Mouse (Mus musculus): Measurements from ENCODE around the gene Cbfa2t3. TPM values are rescaled to one million over a fixed set of nuclear protein-coding genes. Genes with fewer than 3 reads are reported as not detected.

The Cbfa2t3 gene
- total RNA-seq (2021), result 10 to 100 TPM; 18.5 to 25.3 TPM

DNA sequence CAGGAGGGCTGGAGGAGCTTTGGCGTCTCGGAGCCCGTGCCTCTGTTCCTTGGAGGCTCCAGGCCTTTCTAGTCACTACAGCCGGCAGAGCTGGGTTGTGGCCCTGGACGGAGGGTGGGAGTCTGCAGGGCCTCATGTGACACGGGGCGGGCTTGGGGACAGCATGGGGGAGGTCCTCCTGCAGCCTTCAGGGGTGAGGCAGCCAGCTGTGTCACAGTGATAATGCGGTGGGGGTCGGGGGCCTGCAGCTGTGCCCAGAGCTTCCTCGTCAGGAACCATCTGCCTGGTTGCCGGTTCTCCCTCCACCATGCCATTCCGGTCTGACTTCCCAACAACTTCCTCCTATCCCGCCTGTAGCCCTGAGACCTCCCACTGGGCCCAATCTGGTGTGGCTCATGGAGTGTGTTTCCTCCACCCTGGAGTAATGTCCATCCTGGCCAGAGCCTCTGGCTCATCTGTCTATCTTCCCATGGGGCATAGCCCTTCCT lies at the start of gene Cbfa2t3:
TSS of gene Cbfa2t3 (minus strand) at position 105 of the 488 bp plus-strand sequence.
- intact Hi-C loops (cut with DNase I), result no loop called here
- peak; percentile 48 for DNase-seq (ENCODE audit: low spot score)

DNA sequence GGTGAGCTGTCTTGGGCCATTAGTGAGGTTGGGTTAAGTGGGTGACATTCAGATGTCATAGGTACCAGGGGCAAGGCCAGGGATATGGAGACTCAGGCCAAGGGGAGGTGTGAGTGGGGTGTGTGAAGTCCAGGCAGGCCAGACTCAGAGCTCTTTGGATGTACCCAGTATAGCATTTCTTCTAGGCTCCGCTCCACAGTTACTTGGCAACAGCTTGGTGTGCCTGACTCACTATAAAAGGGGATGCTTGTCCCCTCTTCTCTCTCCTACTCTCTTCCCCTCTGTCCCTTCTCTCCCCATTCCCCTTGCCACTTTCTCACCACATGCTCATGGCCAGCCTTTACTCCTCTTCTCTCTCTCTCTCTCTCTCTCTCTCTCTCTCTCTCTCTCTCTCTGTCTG lies 48.9 kb upstream of the Cbfa2t3 start:
- intact Hi-C loops (cut with DNase I), result no loop called here
- DNase-seq (ENCODE audit: low spot score), result no peak

DNA sequence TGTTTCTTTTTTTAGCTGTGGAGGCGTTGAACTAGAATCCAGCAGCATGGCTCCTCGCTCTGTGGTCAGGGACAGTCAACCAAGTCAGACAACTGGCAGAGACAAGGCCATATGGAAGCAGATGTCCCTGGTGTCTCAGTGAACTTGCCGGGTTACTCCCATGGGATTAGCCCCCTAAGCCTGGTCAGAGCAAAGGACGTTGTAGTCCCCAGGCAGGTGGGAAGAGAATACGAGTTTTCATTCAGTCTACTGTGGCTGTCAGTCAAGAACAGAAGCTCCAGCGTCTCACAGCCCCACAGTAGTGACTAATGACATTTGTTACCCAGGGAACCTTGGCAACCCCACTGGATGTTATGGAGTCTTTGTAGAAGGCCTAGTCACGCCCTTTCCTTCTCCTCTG lies 47.5 kb upstream of the Cbfa2t3 start:
- intact Hi-C loops (cut with DNase I), result no loop called here
- DNase-seq (ENCODE audit: low spot score), result no peak

DNA sequence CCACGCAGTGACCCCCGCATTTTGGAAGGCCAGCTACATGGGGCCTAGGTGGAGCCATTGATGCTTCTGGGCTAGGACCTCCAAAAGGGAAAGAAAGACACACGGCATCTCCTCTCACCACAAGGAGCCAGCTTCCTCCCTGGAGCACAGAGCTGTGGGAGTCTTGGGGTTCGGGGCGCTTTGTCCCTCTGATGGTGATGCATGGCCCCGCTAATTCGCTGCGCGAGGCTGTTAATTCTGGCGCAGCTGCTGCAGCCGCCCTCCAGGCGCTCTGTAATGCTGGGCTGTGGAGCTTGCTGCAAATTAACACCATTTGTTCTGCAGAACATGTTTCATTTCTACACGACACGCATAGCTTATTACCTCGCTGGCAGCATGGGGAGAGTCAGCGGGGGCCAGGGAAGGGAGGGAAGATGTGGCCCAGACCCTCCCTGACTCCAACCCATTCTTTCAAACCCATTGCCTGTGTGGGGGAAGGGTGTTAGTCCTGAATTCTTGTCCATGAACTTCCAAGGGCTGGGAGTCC lies 46.9 kb upstream of the Cbfa2t3 start:
- intact Hi-C loops (cut with DNase I), result no loop called here
- DNase-seq (ENCODE audit: low spot score), result no peak

DNA sequence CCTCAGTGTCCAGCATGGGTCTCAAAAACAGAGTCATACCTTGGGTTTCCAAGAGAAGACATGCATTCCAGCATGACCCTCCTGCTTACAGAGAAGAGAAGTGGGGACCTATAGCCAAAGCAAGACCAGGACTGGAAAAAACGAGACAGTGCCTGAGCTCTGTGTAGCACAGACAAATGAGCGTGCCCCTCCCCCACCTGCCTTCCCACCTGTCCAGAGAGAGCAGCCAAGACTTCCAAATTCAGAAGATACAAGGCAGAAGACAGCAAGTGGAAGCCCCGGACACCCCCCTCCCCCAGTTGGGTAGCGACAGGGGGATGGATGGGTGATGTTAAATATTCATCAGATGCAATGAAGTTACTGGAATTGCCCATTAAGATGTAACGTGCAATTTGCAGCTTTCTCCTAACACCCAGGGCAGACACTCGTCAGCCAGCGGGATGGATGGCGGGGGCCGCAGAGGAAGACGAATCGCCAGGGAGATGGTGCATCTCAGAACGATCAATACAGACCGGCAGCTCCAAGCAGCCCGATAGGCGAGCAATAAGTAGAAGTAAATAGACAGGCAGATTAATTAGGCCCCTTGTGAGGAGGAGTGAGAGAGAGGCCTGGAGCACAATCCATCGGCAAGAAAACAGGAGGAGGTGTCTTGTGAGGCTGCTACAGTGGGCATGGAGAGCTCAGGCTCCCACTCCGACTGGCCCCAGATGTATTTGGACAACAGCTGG lies 46.3 kb upstream of the Cbfa2t3 start:
- no peak for DNase-seq (ENCODE audit: low spot score)
- intact Hi-C loops (cut with DNase I), result no loop called here

DNA sequence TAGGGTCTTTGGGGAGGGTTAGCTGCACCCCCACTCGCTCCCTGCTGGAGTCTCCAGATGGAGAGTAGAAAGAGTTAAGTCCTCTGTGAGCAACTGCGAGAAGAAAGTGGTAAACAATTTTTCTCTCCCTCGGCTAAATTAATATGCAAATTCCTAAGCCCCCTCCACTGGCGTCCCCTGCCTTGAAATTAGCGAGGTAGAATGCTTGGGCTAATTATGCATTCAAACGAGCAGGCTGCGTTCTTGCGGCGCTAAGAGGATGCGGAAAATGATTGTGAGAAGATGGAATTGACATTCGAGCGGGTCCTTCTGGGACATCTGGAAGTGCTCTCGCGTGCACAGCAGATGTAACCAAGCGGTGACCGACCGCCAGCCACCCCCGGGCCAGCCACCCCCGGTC lies 43.6 kb upstream of the Cbfa2t3 start:
- intact Hi-C loops (cut with DNase I), result no loop called here
- no peak for DNase-seq (ENCODE audit: low spot score)

DNA sequence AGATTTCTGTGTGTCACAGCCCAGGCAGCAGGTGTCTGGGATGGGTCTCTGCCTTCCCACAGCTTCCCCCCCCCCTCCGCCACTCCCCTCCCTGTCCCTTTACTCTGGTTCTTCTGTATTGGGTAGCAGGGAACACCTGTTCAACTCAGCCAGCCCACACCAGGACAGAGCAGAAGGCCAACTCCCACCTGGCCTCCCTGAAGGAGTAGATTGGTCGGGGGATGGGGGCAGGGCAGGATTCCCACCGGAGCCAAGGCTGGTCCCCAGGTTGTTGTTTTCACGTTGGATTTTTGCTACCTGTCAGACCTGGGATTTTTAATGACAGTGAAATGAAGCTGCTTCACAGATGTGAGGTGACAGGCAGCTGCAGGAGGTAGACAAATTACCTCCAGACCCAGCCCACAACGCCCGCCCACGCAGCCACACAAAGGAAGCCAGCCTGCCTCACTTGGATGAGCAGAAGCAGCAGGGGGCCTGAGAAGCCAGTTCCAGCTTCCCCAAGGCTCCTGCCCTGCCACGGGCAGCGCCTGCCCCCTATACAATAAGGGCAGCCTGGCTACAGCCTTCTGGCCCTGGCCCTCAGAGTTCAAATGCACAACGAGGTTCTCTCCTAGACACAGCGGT lies 40.3 kb upstream of the Cbfa2t3 start:
- intact Hi-C loops (cut with DNase I), result no loop called here
- no peak for DNase-seq (ENCODE audit: low spot score)

DNA sequence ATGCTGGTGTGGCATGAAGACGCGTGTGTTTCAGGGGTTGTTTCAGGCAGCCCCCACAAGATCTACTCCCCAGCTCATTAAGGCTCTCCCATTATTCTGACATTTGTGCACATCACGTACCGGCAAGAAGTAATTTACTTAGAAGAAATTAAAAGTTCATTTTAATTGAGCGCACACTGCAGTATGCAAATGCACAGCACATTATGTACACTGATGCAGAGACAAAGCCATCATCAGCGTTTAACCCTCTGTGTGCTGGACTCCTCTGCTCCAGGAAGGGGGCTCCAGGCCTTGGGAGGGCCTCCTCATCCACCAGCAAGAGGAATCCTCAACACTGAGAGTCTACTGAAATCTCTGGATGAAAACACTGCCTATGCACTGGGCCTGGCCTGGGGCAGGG lies 39.0 kb upstream of the Cbfa2t3 start:
- no peak for DNase-seq (ENCODE audit: low spot score)
- intact Hi-C loops (cut with DNase I), result no loop called here

DNA sequence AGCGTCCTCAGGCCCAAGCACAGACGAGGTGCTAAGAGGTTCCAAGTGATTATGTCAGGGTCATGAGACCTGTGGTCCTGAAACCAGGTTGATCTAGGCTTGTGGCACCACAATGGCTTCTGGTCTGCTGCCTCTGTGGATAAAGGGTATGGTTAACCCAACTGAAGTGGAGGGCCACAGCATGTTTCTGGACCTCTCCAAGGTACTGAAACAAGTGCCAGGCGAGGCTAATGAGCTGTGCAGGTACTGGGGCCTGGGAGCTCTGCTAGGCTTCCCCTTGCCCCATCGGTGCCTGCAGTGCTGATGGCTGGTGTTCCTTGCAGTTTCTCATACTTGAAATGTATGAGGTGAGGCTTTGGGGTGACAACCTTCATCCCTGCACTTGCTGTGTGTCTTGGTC lies 38.2 kb upstream of the Cbfa2t3 start:
- intact Hi-C loops (cut with DNase I), result no loop called here
- DNase-seq (ENCODE audit: low spot score), result no peak

DNA sequence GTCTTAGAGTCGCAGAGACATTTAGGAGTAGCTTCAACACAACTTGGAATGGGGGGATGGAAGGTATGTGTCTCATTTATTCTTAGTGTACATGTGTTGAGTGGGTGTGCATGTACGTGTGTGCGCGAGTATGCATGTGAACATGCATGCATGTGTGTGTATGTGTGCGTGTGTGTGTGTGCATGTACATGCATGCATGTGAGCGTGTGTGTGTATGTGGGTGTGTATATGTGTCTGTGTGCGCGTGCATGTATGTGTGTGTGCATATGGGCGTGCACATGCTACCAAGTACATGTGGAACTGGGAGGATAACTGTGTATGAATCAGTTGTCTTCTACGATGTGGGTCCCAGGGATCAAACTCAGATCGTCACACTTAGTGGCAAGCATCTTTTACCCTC lies 37.7 kb upstream of the Cbfa2t3 start:
- no peak for DNase-seq (ENCODE audit: low spot score)
- intact Hi-C loops (cut with DNase I), result no loop called here

DNA sequence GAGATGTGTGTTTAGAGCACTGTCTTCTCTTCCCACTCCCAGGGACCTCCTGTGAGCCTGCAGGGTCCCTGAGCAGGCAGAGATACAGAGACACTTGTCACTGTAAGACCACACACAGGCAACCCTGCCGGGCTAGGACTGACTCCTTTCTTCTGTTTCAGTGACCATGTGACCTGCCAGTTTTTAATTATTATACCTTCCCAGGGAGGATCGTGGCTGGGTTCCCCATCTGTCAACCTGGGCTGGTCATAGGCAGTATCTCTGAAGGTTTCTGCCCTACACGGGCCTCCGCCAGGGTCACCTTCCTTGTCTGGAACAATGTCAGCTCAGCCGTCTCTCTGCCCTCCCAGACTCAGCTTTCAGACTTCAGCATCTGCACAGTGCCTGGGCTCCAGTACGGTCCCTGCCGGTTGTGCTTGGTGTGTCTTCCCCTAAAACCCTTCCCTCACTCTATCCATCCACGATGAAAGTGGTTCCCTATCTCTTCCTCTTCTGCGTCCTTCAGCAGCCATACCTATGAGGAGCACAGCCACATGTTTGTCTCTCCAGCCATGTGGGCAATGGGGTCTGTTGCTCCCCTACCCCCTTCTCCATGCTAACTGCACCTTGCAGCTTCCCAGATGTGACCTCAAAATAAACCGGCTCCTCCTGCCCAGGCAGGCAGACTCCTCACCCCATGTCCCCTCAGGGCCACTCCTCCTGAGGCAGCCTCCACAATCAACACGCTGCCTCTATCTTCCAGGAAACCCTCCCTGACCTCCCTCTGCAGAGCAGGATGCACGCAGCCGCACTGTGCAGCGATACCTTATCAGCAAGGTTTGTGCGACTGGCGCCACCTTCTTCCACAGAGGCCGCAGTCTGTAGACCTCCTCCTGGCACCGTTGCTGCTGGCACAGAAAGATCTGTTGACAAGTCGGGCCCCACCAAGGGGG lies 36.9 kb upstream of the Cbfa2t3 start:
- no peak for DNase-seq (ENCODE audit: low spot score)
- intact Hi-C loops (cut with DNase I), result no loop called here

DNA sequence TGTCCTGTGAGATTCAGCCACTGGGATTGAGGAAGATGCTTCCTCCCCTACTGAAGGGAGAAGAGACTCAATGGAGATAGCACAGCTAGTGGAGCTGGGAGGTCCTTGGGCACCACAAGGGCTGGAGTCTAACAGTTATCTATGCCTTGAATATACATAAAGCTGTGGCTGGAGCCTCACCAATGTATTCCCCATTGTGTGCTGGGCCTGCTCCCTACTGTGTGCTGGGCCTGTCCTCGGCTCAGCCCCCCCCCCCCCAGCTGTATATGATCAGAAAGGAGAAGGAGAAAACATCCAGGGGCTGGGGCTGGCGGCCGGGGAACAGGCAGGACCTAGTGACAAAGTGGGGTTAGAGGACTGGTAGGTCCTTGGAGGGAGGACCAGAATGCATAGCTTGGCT lies 36.2 kb upstream of the Cbfa2t3 start:
- intact Hi-C loops (cut with DNase I), result no loop called here
- DNase-seq (ENCODE audit: low spot score), result no peak

DNA sequence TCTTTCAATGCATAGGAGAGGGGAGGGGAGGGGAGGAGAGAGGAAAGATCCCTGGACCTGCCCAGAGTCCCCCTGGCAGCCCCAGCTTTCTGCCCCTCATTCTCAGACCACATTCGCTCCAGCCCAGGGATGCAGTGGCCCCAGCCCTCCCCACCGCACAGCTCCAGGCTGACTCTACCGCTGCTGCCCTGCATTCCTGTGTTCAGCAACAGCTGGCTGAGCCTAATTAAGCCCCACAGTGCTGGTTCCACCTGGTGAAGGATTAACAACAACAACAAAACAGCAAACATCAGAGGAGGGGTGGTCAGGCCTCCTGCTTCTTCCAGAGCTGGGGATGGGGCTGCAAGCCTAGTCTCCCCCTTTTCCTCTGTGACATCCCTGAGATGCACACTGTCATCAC lies 29.7 kb upstream of the Cbfa2t3 start:
- no peak for DNase-seq (ENCODE audit: low spot score)
- intact Hi-C loops (cut with DNase I), result no loop called here

DNA sequence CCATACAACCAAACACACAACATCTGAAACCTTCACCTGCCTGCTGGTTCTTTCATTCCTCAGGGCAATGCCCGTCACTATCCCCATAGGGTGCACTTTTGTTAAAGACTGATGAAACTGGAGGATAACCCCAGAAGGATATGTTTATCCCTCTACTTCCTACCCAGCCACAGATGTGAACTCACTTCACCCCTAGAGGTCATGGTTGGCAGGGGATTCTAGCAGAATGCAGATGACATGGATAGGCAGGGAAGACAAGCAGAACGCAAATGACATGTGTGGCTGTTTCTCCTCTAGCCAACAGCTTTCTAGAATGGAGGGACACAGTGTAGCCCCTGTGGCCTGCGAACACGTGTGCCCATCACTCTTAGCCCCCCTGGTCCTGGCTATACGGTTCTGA lies 28.5 kb upstream of the Cbfa2t3 start:
- intact Hi-C loops (cut with DNase I), result no loop called here
- DNase-seq (ENCODE audit: low spot score), result no peak

DNA sequence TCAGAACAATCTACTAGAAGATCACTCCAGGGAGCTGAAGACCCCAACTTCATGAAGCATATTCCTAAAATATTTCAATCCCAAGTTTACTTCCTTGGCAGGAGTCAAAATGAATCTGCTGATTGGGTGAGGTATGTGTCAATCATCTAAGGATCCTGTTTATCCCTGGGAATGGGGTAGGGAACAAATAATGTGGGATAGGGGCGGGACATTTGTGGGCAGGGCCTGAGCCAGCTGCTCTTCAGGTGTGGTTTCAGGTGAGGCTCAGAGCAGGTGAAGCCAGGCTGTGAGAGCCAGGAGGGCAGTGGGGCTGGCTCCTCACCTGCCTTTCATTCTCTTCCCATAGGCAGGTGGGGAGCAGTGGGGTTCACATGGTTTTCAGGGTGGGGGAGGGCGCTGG lies 27.9 kb upstream of the Cbfa2t3 start:
- intact Hi-C loops (cut with DNase I), result no loop called here
- DNase-seq (ENCODE audit: low spot score), result no peak

DNA sequence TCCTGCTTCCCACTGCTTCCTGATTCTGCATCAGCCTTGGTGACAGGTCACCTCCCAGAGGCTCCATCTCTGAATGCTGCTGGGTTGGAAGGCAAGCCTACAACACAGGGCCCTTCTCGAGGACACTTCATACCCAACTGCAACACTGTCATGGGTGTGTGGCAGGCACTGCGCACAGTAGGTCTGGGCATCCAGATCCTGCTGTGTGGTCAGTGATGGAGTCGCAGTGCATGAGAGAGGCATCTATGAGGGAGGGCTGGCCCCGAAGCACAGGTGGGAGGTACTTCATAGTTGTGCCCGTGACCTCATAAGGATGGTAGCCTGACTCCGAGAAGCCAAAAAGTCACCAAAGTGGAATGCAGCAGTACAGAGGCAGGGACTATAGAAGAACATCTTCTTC lies 26.3 kb upstream of the Cbfa2t3 start:
- intact Hi-C loops (cut with DNase I), result no loop called here
- no peak for DNase-seq (ENCODE audit: low spot score)

DNA sequence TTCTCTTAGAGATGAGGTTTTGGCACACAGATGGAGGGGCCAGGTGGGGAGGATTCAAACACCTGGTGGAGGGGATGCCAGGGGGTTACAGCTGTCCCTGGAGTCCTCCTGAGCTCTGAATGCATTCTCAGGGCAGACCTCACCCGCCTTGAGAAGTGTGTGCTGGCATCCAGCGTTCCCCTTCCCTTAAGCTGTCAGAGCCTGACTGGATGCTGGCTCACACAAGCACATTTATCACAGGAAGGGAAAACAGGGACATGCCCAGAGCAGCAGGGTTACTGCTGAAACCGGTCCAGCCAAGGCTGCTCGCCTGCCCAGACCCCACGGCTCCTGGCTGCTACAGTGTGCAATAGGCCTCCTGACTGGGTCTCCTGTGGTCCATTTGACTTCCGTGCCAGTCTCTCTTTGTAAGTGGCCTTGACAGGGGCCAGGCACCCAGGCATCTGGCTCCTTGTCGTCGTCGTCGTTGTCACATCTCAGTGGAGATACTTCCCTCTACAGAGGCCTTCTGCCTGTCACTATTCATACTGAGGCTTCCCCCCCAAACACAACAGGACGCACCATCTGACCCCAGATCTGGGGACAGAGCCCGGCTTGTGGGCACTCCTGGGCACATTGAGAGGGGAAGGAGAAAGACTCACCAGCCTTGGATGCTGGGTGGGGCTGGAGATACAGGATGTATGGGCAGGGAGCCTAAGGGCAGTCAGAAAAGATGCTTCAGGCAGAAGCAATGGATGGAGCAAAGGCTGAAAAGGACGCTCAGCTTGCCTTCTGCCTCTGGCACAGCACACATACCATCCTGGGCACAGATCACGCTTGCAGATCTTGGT lies 22.1 kb upstream of the Cbfa2t3 start:
- no peak for DNase-seq (ENCODE audit: low spot score)

DNA sequence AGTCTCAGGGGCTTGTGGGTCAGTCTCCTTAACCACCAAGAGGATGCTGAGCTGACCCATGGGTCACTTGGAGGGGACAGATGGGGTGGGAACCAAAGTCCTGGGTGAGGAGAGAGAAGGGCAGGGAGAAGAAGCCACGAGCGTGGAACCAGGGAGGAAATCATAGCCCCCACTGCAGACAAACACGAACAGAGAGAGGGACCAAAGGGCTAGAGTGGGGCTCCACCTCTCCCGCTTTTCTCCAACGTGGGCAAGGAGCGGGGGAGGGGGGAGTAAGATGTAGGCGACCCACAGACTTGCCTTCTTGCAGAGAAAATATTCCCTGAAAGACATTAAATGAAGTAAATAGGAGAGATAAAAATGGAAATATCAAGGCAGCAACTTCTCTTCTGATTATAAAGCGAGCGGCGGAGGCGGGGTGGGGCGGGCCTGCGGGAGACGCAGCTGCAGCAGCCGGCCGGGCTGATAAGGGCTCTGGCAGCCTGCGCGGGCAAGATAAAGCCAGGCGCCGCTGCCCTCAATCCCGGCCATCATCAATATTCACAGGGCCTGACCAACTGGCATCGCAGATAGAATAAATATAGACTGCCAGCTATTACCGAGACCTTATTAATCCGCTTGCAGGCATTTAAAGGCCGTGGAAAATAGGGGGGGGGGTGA lies 21.3 kb upstream of the Cbfa2t3 start:
- DNase-seq (ENCODE audit: low spot score), result no peak
- intact Hi-C loops (cut with DNase I), result no loop called here

More for the DNA sequence above, 22.1 kb upstream of the Cbfa2t3 start:
- intact Hi-C loops (cut with DNase I), result no loop called here

DNA sequence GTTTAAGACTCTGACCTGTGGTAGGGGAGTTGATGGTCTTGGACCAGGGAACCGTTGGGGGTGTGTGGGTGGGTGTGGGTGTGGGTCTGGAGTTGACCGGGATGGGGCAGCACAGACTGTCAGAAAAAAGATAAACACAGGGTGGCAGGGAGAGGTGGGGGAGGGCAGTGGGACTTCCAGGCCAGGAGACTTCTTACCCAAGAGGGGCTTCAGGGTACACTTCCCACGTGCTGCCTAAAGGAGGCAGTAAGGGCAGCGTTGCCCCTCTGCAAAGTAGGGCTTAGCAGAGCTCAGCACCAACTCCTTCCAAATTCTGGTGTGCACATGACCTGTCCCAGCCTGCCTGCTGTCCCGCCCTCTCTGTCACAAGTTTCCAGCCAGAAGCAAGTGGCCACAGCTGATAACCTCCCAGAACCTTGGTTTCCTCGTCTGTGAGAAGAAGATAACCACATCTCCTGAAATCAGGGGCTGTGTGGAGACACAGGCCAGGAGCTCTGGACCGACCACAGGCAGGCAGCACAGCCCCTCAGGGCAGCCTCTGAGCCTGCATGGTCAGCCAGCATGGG lies 20.7 kb upstream of the Cbfa2t3 start:
- no peak for DNase-seq (ENCODE audit: low spot score)
- intact Hi-C loops (cut with DNase I), result no loop called here

Measured in heart, postnatal 25 days (tissue).